Mouse (Mus musculus): Measurements from ENCODE around the gene Klhdc8a. TPM values are rescaled to one million over a fixed set of nuclear protein-coding genes. Genes with fewer than 3 reads are reported as not detected.

The Klhdc8a gene
- polyA plus RNA-seq, 1 experiment from 2014 or later, result 0.63 TPM

GRCm38 (mm10) chr1:132291706-132292105, 6.7 kb upstream of the Klhdc8a start:
- ATAC-seq (ENCODE audit: extremely low read depth, insufficient number of reproducible peaks, low FRiP score, low TSS enrichment), result no peak
- Histone ChIP-seq H3K4me1 (peaks cover 49% of the 10 kb centered on the region), H3K27ac (replicated peaks) (no peak overlapping the region), H3K9ac (no peak overlapping the region), H3K4me2 (no peak overlapping the region), H3K9me3 (no peaks in the 10 kb centered on the region), H3K4me3 (no peak overlapping the region), H3K27me3 (replicated peaks) (peaks cover 33% of the 10 kb centered on the region), H3K36me3 (no peaks in the 10 kb centered on the region)
- 40% methylated on average over 4 of the region's 4 CpGs for WGBS

- H3K9me3 ChIP-seq, result no peaks in the 10 kb centered on the region
- H3K27ac ChIP-seq (replicated peaks), result peak overlapping the region; percentile 25; the same call in 1 of the 2 replicates
- 46% methylated on average over 21 of the region's 21 CpGs for WGBS
- peak; percentile 44; the same call in 1 of the 2 replicates for ATAC-seq (ENCODE audit: extremely low read depth, insufficient number of reproducible peaks, low FRiP score, low TSS enrichment)
- H3K36me3 ChIP-seq, result no peaks in the 10 kb centered on the region
- H3K4me2 ChIP-seq, result no peak overlapping the region
- peaks cover 41% of the 10 kb centered on the region for H3K4me1 ChIP-seq
- no peak overlapping the region for H3K9ac ChIP-seq
- no peak overlapping the region for H3K4me3 ChIP-seq
- peaks cover 41% of the 10 kb centered on the region for H3K27me3 ChIP-seq (replicated peaks)
Observed at GRCm38 (mm10) chr1:132292318-132293129, 5.9 kb upstream of the Klhdc8a start.

GRCm38 (mm10) chr1:132295506-132295905, 2.9 kb upstream of the Klhdc8a start:
- Histone ChIP-seq H3K4me1 (peaks cover 33% of the 10 kb centered on the region), H3K27me3 (replicated peaks) (peaks cover 63% of the 10 kb centered on the region), H3K27ac (replicated peaks) (no peak overlapping the region), H3K36me3 (no peaks in the 10 kb centered on the region), H3K9ac (no peak overlapping the region), H3K4me2 (no peak overlapping the region), H3K9me3 (no peaks in the 10 kb centered on the region), H3K4me3 (no peak overlapping the region)
- no peak for ATAC-seq (ENCODE audit: extremely low read depth, insufficient number of reproducible peaks, low FRiP score, low TSS enrichment)
- 75% methylated on average over 7 of the region's 7 CpGs for WGBS

GRCm38 (mm10) chr1:132296051-132296450, 2.4 kb upstream of the Klhdc8a start:
- H3K4me2 ChIP-seq, result no peak overlapping the region
- 59% methylated on average over 3 of the region's 3 CpGs for WGBS
- H3K27me3 ChIP-seq (replicated peaks), result peaks cover 67% of the 10 kb centered on the region
- H3K4me1 ChIP-seq, result peaks cover 35% of the 10 kb centered on the region
- H3K4me3 ChIP-seq, result no peak overlapping the region
- no peak for ATAC-seq (ENCODE audit: extremely low read depth, insufficient number of reproducible peaks, low FRiP score, low TSS enrichment)
- H3K36me3 ChIP-seq, result no peaks in the 10 kb centered on the region
- H3K9me3 ChIP-seq, result no peaks in the 10 kb centered on the region
- H3K27ac ChIP-seq (replicated peaks), result no peak overlapping the region
- H3K9ac ChIP-seq, result no peak overlapping the region

- H3K9me3 ChIP-seq, result no peaks in the 10 kb centered on the region
- ATAC-seq (ENCODE audit: extremely low read depth, insufficient number of reproducible peaks, low FRiP score, low TSS enrichment), result no peak
- H3K4me3 ChIP-seq, result peak overlapping the region; percentile 59
- H3K4me2 ChIP-seq, result peak overlapping the region; percentile 100
- WGBS, result 2% methylated on average over 58 of the region's 71 CpGs
- H3K27ac ChIP-seq (replicated peaks), result no peak overlapping the region
- H3K27me3 ChIP-seq (replicated peaks), result peaks cover 95% of the 10 kb centered on the region
- no peaks in the 10 kb centered on the region for H3K36me3 ChIP-seq
- peaks cover 20% of the 10 kb centered on the region for H3K4me1 ChIP-seq
- peak overlapping the region; percentile 80 for H3K9ac ChIP-seq
Observed at GRCm38 (mm10) chr1:132298801-132299464, 507 bp downstream of the Klhdc8a start.

GRCm38 (mm10) chr1:132299744-132300143, 1.3 kb downstream of the Klhdc8a start:
- no peaks in the 10 kb centered on the region for H3K9me3 ChIP-seq
- peaks cover 20% of the 10 kb centered on the region for H3K4me1 ChIP-seq
- ATAC-seq (ENCODE audit: extremely low read depth, insufficient number of reproducible peaks, low FRiP score, low TSS enrichment), result no peak
- peaks cover 91% of the 10 kb centered on the region for H3K27me3 ChIP-seq (replicated peaks)
- 77% methylated on average over 5 of the region's 5 CpGs for WGBS
- H3K4me2 ChIP-seq, result peak overlapping the region; percentile 100
- peak overlapping the region; percentile 59 for H3K4me3 ChIP-seq
- H3K36me3 ChIP-seq, result no peaks in the 10 kb centered on the region
- H3K27ac ChIP-seq (replicated peaks), result no peak overlapping the region
- H3K9ac ChIP-seq, result no peak overlapping the region; the same call in 1 of the 2 replicates

DNA sequence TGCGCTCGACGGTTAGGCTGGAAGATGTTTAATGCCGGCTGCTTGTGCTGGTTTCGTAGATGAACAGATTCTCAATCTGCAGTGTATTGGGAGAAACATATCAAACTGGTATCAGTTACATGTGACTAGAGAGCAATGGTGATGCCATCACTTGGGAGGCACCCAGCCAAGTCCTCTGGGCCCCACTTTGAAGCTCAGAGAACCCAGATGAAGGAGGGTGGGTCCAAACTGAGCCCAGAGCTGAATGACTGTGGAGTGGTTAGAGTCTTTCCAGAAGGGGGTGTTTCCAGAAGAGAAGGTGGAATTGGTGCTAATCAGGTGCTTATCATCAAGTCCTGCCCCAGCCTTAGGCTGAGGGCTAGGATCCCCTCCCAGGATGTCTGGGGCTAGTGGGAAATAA, 2.8 kb downstream of the Klhdc8a start:
- no peak overlapping the region for H3K4me3 ChIP-seq
- H3K9ac ChIP-seq, result no peak overlapping the region
- no peak overlapping the region for H3K27ac ChIP-seq (replicated peaks)
- WGBS, result 69% methylated on average over 5 of the region's 5 CpGs
- H3K4me2 ChIP-seq, result no peak overlapping the region
- H3K27me3 ChIP-seq (replicated peaks), result peaks cover 88% of the 10 kb centered on the region
- ATAC-seq (ENCODE audit: extremely low read depth, insufficient number of reproducible peaks, low FRiP score, low TSS enrichment), result no peak
- no peaks in the 10 kb centered on the region for H3K36me3 ChIP-seq
- no peaks in the 10 kb centered on the region for H3K9me3 ChIP-seq
- H3K4me1 ChIP-seq, result peaks cover 20% of the 10 kb centered on the region

- Histone ChIP-seq H3K27ac (replicated peaks) (no peak overlapping the region), H3K9me3 (no peaks in the 10 kb centered on the region), H3K4me3 (no peak overlapping the region), H3K9ac (no peak overlapping the region), H3K4me1 (peaks cover 20% of the 10 kb centered on the region), H3K36me3 (no peaks in the 10 kb centered on the region), H3K4me2 (no peak overlapping the region), H3K27me3 (replicated peaks) (peaks cover 81% of the 10 kb centered on the region)
- WGBS, result 78% methylated on average over 9 of the region's 9 CpGs
- no peak for ATAC-seq (ENCODE audit: extremely low read depth, insufficient number of reproducible peaks, low FRiP score, low TSS enrichment)
Observed at GRCm38 (mm10) chr1:132302341-132302866, 4.0 kb downstream of the Klhdc8a start.

- Histone ChIP-seq H3K4me1 (peaks cover 12% of the 10 kb centered on the region; the same call in 1 of the 2 replicates), H3K9ac (no peak overlapping the region), H3K27me3 (replicated peaks) (peaks cover 75% of the 10 kb centered on the region), H3K36me3 (no peaks in the 10 kb centered on the region), H3K4me3 (no peak overlapping the region), H3K4me2 (no peak overlapping the region), H3K27ac (replicated peaks) (no peak overlapping the region), H3K9me3 (no peaks in the 10 kb centered on the region)
- no peak for ATAC-seq (ENCODE audit: extremely low read depth, insufficient number of reproducible peaks, low FRiP score, low TSS enrichment)
- WGBS, result 40% methylated on average over 9 of the region's 9 CpGs
Observed at GRCm38 (mm10) chr1:132304618-132305214, 6.3 kb downstream of the Klhdc8a start.

GRCm38 (mm10) chr1:132306160-132306559, 7.7 kb downstream of the Klhdc8a start:
- Histone ChIP-seq H3K27ac (replicated peaks) (no peak overlapping the region), H3K4me1 (peaks cover 14% of the 10 kb centered on the region), H3K4me2 (no peak overlapping the region), H3K36me3 (no peaks in the 10 kb centered on the region), H3K4me3 (no peak overlapping the region), H3K27me3 (replicated peaks) (peaks cover 65% of the 10 kb centered on the region), H3K9ac (no peak overlapping the region), H3K9me3 (no peaks in the 10 kb centered on the region)
- ATAC-seq (ENCODE audit: extremely low read depth, insufficient number of reproducible peaks, low FRiP score, low TSS enrichment), result no peak
- WGBS, result 42% methylated on average over 4 of the region's 4 CpGs

GRCm38 (mm10) chr1:132306808-132307207, 8.4 kb downstream of the Klhdc8a start:
- no peak for ATAC-seq (ENCODE audit: extremely low read depth, insufficient number of reproducible peaks, low FRiP score, low TSS enrichment)
- Histone ChIP-seq H3K36me3 (no peaks in the 10 kb centered on the region), H3K27me3 (replicated peaks) (peaks cover 59% of the 10 kb centered on the region), H3K4me2 (no peak overlapping the region), H3K4me3 (no peak overlapping the region), H3K9ac (no peak overlapping the region), H3K9me3 (no peaks in the 10 kb centered on the region), H3K27ac (replicated peaks) (no peak overlapping the region), H3K4me1 (peaks cover 17% of the 10 kb centered on the region)
- 22% methylated on average over 4 of the region's 4 CpGs for WGBS

Measured in heart, embryonic 13.5 days (tissue).